Mouse (Mus musculus) mouse embryonic stem cell (cell line): ENCODE measurements around the gene Usp25.

ENCODE experiments used
- in situ Hi-C, 2 experiments: fragments of 300-500 bp; cut with MboI; formaldehyde crosslinking; loops; 1 replicate in 1 of 2; 3 replicates in 1 of 2; pipeline ENCODE4 v1.14.3; 2019 to 2020; ENCODE audit warnings: low sequenced_read_pairs in 2 of 2, low pct_unique_long_range_greater_than_20kb in 1 of 2, mixed read lengths in 1 of 2; ENCODE audit not compliant: unreplicated experiment in 1 of 2

Usp25 gene

GRCm38 (mm10) chr16:77028687-77029417 lies 15.3 kb downstream of the Usp25 start:
- in situ Hi-C loops, result no loop called here

GRCm38 (mm10) chr16:77030435-77030834 lies 16.9 kb downstream of the Usp25 start:
- in situ Hi-C loops, result no loop called here

GRCm38 (mm10) chr16:77034329-77034728 lies 20.8 kb downstream of the Usp25 start:
- in situ Hi-C loops, result no loop called here

- in situ Hi-C loops, result no loop called here
These were observed 21.2 kb downstream of the Usp25 start for GRCm38 (mm10) chr16:77034751-77035150.

GRCm38 (mm10) chr16:77041573-77041972 lies 28.1 kb downstream of the Usp25 start:
- in situ Hi-C loops, result no loop called here

- in situ Hi-C loops, result no loop called here
These were observed 30.0 kb downstream of the Usp25 start for GRCm38 (mm10) chr16:77043499-77043898.

- in situ Hi-C loops, result no loop called here
These were observed 40.7 kb downstream of the Usp25 start for GRCm38 (mm10) chr16:77054184-77054583.

- in situ Hi-C loops, result no loop called here
These were observed 42.1 kb downstream of the Usp25 start for GRCm38 (mm10) chr16:77055519-77056159.

- in situ Hi-C loops, result no loop called here
These were observed 42.6 kb downstream of the Usp25 start for GRCm38 (mm10) chr16:77056160-77056520.

GRCm38 (mm10) chr16:77058567-77058966 lies 45.1 kb downstream of the Usp25 start:
- in situ Hi-C loops, result no loop called here

GRCm38 (mm10) chr16:77060166-77060565 lies 46.7 kb downstream of the Usp25 start:
- in situ Hi-C loops, result no loop called here

GRCm38 (mm10) chr16:77063916-77064315 lies 50.4 kb downstream of the Usp25 start:
- in situ Hi-C loops, result no loop called here

- in situ Hi-C loops, result no loop called here
These were observed 63.6 kb downstream of the Usp25 start for GRCm38 (mm10) chr16:77076954-77077735.

- in situ Hi-C loops, result no loop called here
These were observed 64.2 kb downstream of the Usp25 start for GRCm38 (mm10) chr16:77077736-77078005.

GRCm38 (mm10) chr16:77084071-77084470 lies 70.6 kb downstream of the Usp25 start:
- in situ Hi-C loops, result no loop called here

GRCm38 (mm10) chr16:77089806-77090205 lies 76.3 kb downstream of the Usp25 start:
- in situ Hi-C loops, result no loop called here

- in situ Hi-C loops, result no loop called here
These were observed 80.0 kb downstream of the Usp25 start for GRCm38 (mm10) chr16:77093526-77093925.

GRCm38 (mm10) chr16:77095017-77095551 lies 81.6 kb downstream of the Usp25 start:
- in situ Hi-C loops, result no loop called here

GRCm38 (mm10) chr16:77099018-77099869 lies 85.7 kb downstream of the Usp25 start:
- in situ Hi-C loops, result no loop called here
